Mouse (Mus musculus): ENCODE results near the gene Dgcr2. TPM values are rescaled to one million over a fixed set of nuclear protein-coding genes. Genes with fewer than 3 reads are reported as not detected.

Gene Dgcr2
- polyA plus RNA-seq, 1 experiment, result 144 TPM

DNA sequence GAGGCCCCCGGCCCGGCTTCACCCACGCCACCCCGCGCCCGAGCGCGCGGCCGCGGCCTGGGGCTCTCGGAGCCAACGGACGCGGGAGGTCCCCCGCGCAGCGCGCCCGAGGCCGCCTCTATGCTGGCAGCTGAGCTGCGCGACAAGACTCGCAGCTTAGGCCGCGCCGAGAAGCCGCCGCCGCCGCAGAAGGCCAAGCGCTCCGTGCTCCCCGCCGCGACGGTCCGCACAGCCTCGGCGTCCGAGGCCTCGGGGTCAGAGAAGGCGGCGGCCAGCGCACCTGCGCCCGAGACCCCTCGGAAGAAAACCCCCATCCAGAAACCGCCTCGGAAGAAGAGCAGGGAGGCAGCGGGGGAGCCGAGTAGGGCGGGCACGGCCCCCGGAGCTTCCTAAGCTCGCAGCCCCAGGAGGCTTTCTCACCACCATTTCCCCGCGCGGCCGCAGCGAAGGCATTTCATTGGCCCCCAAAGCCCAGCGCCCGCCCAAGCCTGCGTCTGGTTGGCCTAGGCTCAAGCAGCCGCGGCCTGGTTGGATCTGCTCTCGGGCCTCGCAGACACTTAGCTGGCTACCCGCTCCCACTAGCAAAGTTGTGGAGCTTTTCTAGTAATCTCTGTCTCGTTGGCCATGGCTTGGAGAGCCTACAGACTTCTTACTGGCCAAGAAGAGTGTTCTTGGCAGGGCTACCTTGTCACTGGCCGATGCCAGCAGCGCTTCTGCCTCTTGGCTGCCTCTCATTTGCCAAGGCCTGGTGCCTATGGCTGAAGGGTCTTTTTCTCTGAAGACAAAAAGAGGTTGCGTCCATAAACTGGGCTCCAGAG, 91.0 kb downstream of the Dgcr2 start:
- DNase-seq, result peak; percentile 74
- TF ChIP-seq POLR2A (IDR thresholded peaks at IDR 0.05; ENCODE audit: borderline replicate concordance, extremely low read depth, low read depth, low read length) (no peak), CTCF (IDR thresholded peaks at IDR 0.05; ENCODE audit: insufficient read depth, low read length) (no peak)
- peak overlapping the region; percentile 35 for H3K4me3 ChIP-seq (replicated peaks; ENCODE audit: extremely low read depth, low read depth, low read length)
- H3K4me1 ChIP-seq (ENCODE audit: control insufficient read depth, insufficient read depth, low read length), result peaks cover 18% of the 10 kb centered on the region; the same call in 1 of the 2 replicates
- 14% methylated on average over 73 of the region's 73 CpGs for WGBS

DNA sequence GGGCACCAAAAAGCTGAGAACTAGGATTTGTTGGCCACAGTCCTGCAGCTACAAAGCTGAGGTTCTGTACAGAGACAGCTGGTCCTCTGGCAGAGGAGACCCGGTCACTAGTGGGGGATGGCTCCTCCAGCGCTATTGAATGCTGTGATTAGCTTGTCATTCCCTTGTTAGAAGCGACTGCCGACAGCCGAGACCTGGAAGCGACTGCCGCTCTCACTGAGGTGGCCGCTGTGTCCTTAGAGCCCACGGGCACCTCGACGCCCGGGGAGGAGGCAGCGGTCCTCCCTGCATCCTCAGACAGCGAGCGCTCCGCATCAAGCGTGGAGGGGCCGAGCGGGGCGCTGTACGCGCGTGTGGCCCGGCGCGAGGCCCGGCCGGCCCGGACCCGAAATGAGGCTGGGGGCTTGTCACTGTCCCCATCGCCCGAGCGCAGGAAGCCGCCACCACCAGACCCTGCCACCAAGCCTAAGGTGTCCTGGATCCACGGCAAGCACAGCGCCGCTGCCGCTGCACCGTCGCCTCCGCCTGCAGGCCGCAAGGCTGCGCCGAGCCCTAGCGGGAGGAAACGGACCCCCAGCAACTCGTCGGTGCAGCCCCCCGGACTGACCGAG, 91.7 kb downstream of the Dgcr2 start:
- Histone ChIP-seq H3K4me1 (ENCODE audit: control insufficient read depth, insufficient read depth, low read length) (peaks cover 21% of the 10 kb centered on the region; the same call in 1 of the 2 replicates), H3K4me3 (replicated peaks; ENCODE audit: extremely low read depth, low read depth, low read length) (peak overlapping the region; percentile 14)
- DNase-seq, result no peak
- TF ChIP-seq POLR2A (IDR thresholded peaks at IDR 0.05; ENCODE audit: borderline replicate concordance, extremely low read depth, low read depth, low read length) (no peak), CTCF (IDR thresholded peaks at IDR 0.05; ENCODE audit: insufficient read depth, low read length) (no peak)
- 27% methylated on average over 50 of the region's 50 CpGs for WGBS

DNA sequence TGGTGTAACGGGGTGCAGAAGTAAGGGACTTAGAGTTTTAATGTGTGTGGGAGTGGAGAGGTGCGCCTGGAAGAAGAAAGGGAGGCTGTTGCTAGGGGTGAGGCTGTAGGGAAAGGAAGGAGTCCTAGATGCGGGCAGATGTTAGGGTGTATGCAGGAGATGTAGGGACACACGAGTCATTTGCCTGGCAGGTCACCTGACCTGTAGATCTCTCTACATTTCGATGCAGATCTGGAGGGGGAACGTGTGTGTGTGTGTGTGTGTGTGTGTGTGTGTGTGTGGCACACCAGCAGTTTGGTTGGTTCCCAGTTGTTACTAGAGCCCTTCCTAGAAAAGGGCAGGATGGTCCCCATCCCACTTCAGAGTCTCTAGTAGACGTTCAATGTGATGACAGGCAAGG, 93.4 kb downstream of the Dgcr2 start:
- TF ChIP-seq CTCF (IDR thresholded peaks at IDR 0.05; ENCODE audit: insufficient read depth, low read length) (no peak), POLR2A (IDR thresholded peaks at IDR 0.05; ENCODE audit: borderline replicate concordance, extremely low read depth, low read depth, low read length) (no peak)
- H3K4me1 ChIP-seq (ENCODE audit: control insufficient read depth, insufficient read depth, low read length), result peaks cover 21% of the 10 kb centered on the region; the same call in 1 of the 2 replicates
- no peak overlapping the region for H3K4me3 ChIP-seq (replicated peaks; ENCODE audit: extremely low read depth, low read depth, low read length)
- 49% methylated on average over 7 of the region's 7 CpGs for WGBS
- DNase-seq, result no peak

DNA sequence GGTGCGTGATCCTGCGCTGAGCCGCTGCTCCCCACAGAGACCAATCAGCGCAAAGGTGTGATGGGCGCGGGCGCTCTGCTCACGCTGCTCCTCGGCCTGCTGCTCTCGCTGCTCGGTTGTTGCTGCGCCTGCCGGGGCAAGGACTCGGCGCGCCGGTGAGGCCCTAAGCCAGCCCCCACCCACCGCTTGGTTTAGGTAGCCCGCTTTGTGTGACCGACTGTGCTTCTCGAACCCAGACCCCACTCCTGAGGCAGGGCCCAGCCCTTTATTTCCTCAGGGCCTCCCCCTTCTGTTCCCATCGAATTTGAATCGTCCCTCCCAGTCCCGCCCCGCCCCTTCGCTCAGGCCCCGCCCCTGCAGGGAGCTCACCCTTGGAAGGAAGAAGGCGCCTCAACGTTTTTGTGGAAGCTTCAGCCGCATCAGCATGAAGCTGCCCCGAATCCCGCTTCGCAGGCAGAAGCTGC, 93.9 kb downstream of the Dgcr2 start:
- Histone ChIP-seq H3K4me3 (replicated peaks; ENCODE audit: extremely low read depth, low read depth, low read length) (no peak overlapping the region), H3K4me1 (ENCODE audit: control insufficient read depth, insufficient read depth, low read length) (peaks cover 21% of the 10 kb centered on the region; the same call in 1 of the 2 replicates)
- no peak for DNase-seq
- TF ChIP-seq CTCF (IDR thresholded peaks at IDR 0.05; ENCODE audit: insufficient read depth, low read length), result no peak
- no peak for TF ChIP-seq POLR2A (IDR thresholded peaks at IDR 0.05; ENCODE audit: borderline replicate concordance, extremely low read depth, low read depth, low read length)
- WGBS, result 22% methylated on average over 33 of the region's 33 CpGs

DNA sequence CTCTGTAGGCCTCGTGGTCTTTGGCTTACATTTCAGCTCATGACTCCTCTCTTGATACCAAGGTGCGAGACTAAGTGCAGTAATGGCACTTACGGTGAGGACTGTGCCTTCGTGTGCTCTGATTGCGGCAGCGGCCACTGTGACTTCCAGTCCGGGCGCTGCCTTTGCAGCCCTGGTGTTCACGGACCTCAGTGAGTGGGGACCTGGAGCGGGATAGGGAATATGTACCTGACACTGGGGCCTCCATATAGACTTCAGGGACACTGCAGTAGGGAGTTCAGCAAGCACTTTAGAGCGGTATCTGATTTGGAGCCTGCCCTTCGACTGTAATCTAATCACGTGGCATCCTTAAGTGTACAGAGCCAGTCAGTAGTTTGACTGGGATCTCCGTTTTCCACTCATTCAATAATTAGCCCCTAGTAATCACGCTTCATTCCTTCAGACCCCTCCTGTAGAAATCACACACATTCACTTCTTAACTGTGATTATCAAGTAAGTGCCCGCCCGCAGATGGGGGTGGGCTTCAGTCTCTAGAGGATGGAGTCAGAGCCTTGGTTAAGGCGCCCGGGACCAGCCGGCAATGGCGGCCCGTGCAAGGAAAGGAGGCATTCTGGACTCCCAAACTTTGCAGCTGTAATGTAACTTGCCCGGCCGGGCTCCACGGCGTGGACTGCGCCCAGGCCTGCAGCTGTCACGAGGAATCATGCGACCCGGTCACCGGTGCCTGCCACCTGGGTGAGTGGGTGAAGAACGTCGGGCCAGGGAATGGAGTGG, 94.5 kb downstream of the Dgcr2 start:
- TF ChIP-seq POLR2A (IDR thresholded peaks at IDR 0.05; ENCODE audit: borderline replicate concordance, extremely low read depth, low read depth, low read length) (no peak), CTCF (IDR thresholded peaks at IDR 0.05; ENCODE audit: insufficient read depth, low read length) (no peak)

DNA sequence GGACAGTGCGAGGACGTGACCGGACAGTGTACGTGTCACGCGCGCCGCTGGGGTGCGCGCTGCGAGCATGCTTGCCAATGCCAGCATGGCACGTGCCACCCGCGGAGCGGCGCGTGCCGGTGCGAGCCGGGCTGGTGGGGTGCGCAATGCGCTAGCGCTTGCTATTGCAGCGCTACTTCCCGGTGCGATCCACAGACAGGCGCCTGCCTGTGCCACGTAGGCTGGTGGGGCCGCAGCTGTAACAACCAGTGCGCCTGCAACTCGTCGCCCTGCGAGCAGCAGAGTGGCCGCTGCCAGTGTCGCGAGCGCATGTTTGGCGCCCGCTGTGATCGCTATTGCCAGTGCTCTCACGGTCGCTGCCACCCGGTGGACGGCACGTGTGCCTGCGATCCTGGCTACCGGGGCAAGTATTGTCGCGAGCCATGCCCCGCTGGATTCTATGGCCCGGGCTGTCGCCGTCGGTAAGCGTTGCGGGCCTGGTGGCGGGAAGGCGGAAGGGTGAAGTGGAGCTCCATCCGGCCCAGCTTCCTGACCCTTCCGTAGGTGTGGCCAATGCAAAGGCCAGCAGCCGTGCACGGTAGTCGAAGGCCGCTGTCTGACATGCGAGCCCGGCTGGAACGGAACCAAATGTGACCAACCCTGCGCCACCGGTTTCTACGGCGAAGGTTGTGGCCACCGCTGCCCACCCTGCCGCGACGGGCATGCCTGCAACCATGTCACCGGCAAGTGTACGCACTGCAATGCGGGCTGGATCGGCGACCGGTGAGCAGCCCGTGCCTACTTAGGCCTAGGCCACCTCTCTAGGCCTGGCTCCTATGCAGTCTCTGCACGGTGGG, 95.3 kb downstream of the Dgcr2 start:
- Histone ChIP-seq H3K4me1 (ENCODE audit: control insufficient read depth, insufficient read depth, low read length) (peaks cover 21% of the 10 kb centered on the region), H3K4me3 (replicated peaks; ENCODE audit: extremely low read depth, low read depth, low read length) (peak overlapping the region; percentile 34)
- WGBS, result 18% methylated on average over 83 of the region's 83 CpGs
- no peak for TF ChIP-seq CTCF (IDR thresholded peaks at IDR 0.05; ENCODE audit: insufficient read depth, low read length)
- no peak for TF ChIP-seq POLR2A (IDR thresholded peaks at IDR 0.05; ENCODE audit: borderline replicate concordance, extremely low read depth, low read depth, low read length)
- peak; percentile 53 for DNase-seq

More for the DNA sequence above, 94.5 kb downstream of the Dgcr2 start:
- Histone ChIP-seq H3K4me3 (replicated peaks; ENCODE audit: extremely low read depth, low read depth, low read length) (peak overlapping the region; percentile 26), H3K4me1 (ENCODE audit: control insufficient read depth, insufficient read depth, low read length) (peaks cover 21% of the 10 kb centered on the region)
- 48% methylated on average over 33 of the region's 33 CpGs for WGBS
- DNase-seq, result no peak

DNA sequence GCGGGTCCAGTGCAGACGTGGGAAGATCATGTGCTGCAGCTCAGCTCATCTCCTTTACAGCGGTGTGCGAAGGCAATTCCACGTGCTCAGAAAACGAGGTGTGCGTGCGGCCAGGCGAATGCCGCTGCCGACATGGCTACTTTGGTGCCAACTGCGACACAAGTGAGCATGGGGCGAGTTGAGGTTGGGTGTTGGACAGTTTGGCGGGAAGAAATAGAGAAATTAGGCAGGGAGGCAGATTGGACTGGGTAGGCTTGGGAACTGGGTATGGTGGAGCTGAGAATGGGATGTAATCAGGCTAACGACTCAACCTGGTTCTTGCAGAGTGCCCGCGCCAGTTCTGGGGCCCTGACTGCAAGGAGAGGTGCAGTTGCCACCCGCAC, 95.9 kb downstream of the Dgcr2 start:
- peaks cover 19% of the 10 kb centered on the region for H3K4me1 ChIP-seq (ENCODE audit: control insufficient read depth, insufficient read depth, low read length)
- peak overlapping the region; percentile 34 for H3K4me3 ChIP-seq (replicated peaks; ENCODE audit: extremely low read depth, low read depth, low read length)
- 28% methylated on average over 18 of the region's 18 CpGs for WGBS
- no peak for DNase-seq
- TF ChIP-seq POLR2A (IDR thresholded peaks at IDR 0.05; ENCODE audit: borderline replicate concordance, extremely low read depth, low read depth, low read length) (no peak), CTCF (IDR thresholded peaks at IDR 0.05; ENCODE audit: insufficient read depth, low read length) (no peak)

DNA sequence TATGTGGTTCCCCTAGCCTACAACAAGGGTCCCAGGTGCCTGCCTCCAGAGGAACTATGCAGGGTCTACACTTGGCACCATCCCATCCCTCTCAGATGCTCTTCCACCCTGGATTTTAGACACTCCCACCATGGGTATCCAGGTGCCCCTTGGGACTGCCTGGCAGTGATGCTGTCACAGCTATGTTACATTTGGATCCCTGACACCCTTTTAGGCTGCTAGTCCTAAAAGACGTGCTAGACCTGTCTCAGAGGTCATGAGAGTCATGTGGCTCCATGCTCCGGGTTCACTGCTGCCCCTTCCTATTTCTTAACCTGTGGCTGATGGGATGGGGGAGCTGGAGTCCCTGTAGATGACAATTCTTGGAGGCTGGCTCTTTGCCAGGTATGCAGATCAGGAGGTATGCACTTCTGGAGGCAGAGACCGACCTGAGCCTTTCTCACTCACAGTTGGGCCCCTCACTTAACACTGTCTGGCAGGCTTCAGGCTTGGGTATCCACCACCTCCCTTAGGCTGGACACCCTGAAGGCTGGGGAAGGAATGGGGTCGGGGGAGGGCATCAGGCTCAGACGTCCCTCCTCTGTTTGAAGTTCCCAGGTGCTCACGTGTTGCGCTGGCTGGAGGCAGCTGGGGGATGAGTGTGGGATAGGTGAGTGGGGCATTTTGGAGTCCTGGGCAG, 96.4 kb downstream of the Dgcr2 start:
- 31% methylated on average over 7 of the region's 7 CpGs for WGBS
- no peak for DNase-seq
- Histone ChIP-seq H3K4me3 (replicated peaks; ENCODE audit: extremely low read depth, low read depth, low read length) (no peak overlapping the region), H3K4me1 (ENCODE audit: control insufficient read depth, insufficient read depth, low read length) (peaks cover 20% of the 10 kb centered on the region)
- no peak for TF ChIP-seq POLR2A (IDR thresholded peaks at IDR 0.05; ENCODE audit: borderline replicate concordance, extremely low read depth, low read depth, low read length)
- TF ChIP-seq CTCF (IDR thresholded peaks at IDR 0.05; ENCODE audit: insufficient read depth, low read length), result no peak
